Mouse (Mus musculus) megakaryocyte, embryonic 14.5 days (primary cell): Measurements from ENCODE around the gene Tle6.

Source experiments
- FLI1 ChIP-seq: IDR thresholded peaks from 2 replicates; pipeline ENCODE4 v1.6.1; 2012; ENCODE audit warnings: low read length, inconsistent platforms, mixed read lengths
- GATA1 ChIP-seq: IDR thresholded peaks from 3 replicates; pipeline ENCODE4 v1.6.1; 2012; ENCODE audit warnings: mixed read lengths, low read length, inconsistent platforms, borderline replicate concordance

- TF ChIP-seq GATA1 (no peak), FLI1 (no peak)
These were observed 20.3 kb downstream of the Tle6 start for GRCm38 (mm10) chr10:81580441-81581070.
